Mouse (Mus musculus): ENCODE measurements around the gene Gpd1l.

DNA sequence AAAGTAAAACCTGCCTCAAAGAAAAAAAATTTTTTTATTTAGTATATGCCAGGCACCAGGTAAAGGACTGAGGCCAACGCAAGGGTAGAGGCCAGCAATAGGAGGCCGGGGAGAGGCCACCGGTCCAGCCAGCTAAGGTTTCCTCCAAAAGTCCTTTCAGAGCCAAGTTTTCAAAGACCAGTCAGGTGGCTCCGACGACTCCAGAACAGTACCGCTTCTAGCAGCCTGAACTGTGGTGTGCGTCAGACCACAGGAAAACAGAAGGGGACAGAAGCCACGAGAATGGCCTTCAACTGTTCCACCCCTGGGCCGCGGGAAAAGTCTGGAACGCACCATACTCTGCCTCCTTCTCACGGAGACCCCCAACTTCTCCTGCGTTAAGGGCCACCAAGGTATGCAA is 1.2 kb downstream of the Gpd1l start:
- TF ChIP-seq USF1 (IDR thresholded peaks at IDR 0.05; ENCODE audit: low read depth) (no peak), CEBPB (IDR thresholded peaks at IDR 0.05; ENCODE audit: insufficient read depth, poor library complexity, severe bottlenecking) (no peak), POLR2A (IDR thresholded peaks at IDR 0.05; ENCODE audit: insufficient read length, low read depth) (no peak), TCF3 (IDR thresholded peaks at IDR 0.05; ENCODE audit: insufficient read length, low read depth) (no peak), POLR2AphosphoS2 (IDR thresholded peaks at IDR 0.05; ENCODE audit: insufficient read length, low read depth) (no peak), MAX (IDR thresholded peaks at IDR 0.05; ENCODE audit: low read depth) (no peak), MYOG (IDR thresholded peaks at IDR 0.05; ENCODE audit: control insufficient read depth in 1 of 3, insufficient read depth in 1 of 3, insufficient read length in 2 of 3, low read depth in 2 of 3) (no peak)

Measured in myocyte (in vitro differentiated cells).